Mouse (Mus musculus): ENCODE results near the gene Rdh16.

Gene Rdh16

GRCm38 (mm10) chr10:127893163-127894022 is 92.4 kb downstream of the Rdh16 start:
- peak in 1 of 2 experiments; percentile 4 for DNase-seq (ENCODE audit: low read depth in 2 of 2, low spot score in 2 of 2)
